Mouse (Mus musculus) lung, embryonic 14.5 days (tissue): ENCODE data around the gene Pbxip1. TPM values are rescaled to one million over a fixed set of nuclear protein-coding genes. Genes with fewer than 3 reads are reported as not detected.

Experiments
- ATAC-seq: fragments of 200-750 bp; cut with Nextera tagmentation; 2 replicates; pipeline ENCODE4 v1.8.0; 2017; ENCODE audit warnings: mild to moderate bottlenecking, moderate TSS enrichment, moderate library complexity; ENCODE audit not compliant: insufficient read depth
- DNase-seq: peaks from one replicate; pipeline ENCODE4 v3.0.0-alpha.2; 2015
- H3K27ac ChIP-seq: fragments of 300-500 bp; sonication (generic); 2 replicates; pipeline ENCODE4 v1.5.1; 2014; ENCODE audit warnings: low read depth, mild to moderate bottlenecking, moderate library complexity
- H3K27me3 ChIP-seq: fragments of 300-500 bp; sonication (generic); 2 replicates; pipeline ENCODE4 v1.6.1; 2014; ENCODE audit warnings: low read length, control low read depth; ENCODE audit not compliant: insufficient read depth
- H3K36me3 ChIP-seq: fragments of 300-500 bp; sonication (generic); 2 replicates; pipeline ENCODE4 v1.6.1; 2014; ENCODE audit warnings: control low read depth; ENCODE audit not compliant: insufficient read depth
- H3K4me1 ChIP-seq: fragments of 300-500 bp; sonication (generic); 2 replicates; pipeline ENCODE4 v1.6.1; 2014; ENCODE audit warnings: antibody characterized with exemption, control low read depth; ENCODE audit not compliant: insufficient read depth
- H3K4me2 ChIP-seq: fragments of 300-500 bp; sonication (generic); 2 replicates; pipeline ENCODE4 v1.6.1; 2014; ENCODE audit warnings: mild to moderate bottlenecking
- H3K4me3 ChIP-seq: fragments of 300-500 bp; sonication (generic); 2 replicates; pipeline ENCODE4 v1.5.1; 2014; ENCODE audit warnings: low read depth, low read length
- H3K9ac ChIP-seq: fragments of 300-500 bp; sonication (generic); 2 replicates; pipeline ENCODE4 v1.6.1; 2014
- H3K9me3 ChIP-seq: fragments of 300-500 bp; sonication (generic); 2 replicates; pipeline ENCODE4 v1.6.1; 2016; ENCODE audit warnings: low read depth, low read length, control low read depth
- CTCF ChIP-seq: IDR thresholded peaks from 2 replicates; pipeline ENCODE4 v1.5.1; 2016; ENCODE audit warnings: antibody characterized with exemption, low read depth
- WGBS: fragments of 180-500 bp; shearing (Covaris S2); extraction: QIAGEN DNeasy Blood & Tissue Kit; methylation state at CpG from one replicate; pipeline ENCODE4 v1.1.7; 2014; 5-methylcytosine and 5-hydroxymethylcytosine counted together
- polyA plus RNA-seq: library from polyadenylated mRNA; unstranded; fragments of >200 nt; fragmentation: Nextera tagmentation; extraction: Ambion mirVana; gene quantifications from 2 replicates; pipeline ENCODE4 v1.2.1, GENCODE M21; 2014

The Pbxip1 gene
- polyA plus RNA-seq, 1 experiment from 2014 or later = 13.6 TPM

DNA sequence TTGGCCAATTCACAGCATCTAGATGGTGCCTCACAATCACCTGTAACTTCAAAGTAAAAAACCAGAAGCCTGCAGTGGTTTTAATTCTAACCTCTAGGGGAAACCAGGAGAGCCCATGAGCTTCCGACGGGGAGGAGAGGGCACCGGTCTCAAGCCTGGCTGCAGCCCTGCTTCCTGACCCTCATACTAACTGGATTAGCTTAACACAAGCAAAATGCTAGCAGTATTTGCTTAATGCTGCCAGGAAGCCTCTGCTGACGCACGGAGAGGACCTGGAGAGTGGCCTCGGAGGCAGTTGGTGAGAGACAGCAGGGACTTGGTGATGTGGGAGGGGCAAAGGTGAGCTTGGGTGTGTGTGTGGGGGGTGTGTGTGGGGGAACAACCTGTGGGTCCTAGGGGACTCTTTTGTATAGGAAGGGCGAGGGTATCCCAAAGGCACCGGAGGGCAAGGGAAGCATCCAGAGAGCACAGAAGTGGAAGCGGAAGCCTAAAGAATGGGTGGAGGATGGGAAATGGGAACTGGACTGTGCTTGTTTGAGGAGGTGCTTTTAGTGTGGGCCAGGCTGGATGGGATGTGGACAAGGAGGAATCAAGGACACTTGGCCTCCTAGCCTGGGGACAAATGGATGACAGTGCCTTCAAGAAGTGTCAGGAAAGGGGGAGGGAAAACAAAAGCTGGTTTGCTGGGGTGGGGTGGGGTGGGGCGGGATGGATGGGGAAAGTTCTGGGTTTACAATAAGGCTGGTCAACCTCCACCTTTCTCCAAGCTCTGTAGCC lies 18.1 kb downstream of the Pbxip1 start, which contains the start of gene Pmvk:
TSS of gene Pmvk (plus strand) at position 141 of the 777 bp plus-strand sequence.
- Histone ChIP-seq H3K4me1 (0 out of 2 replicates have a peak, but pooled peaks cover 3% of the 10 kb centered on the region), H3K9me3 (no peaks in the 10 kb centered on the region), H3K9ac (no peak within 1 kb of the TSS), H3K27me3 (no peaks in the 10 kb centered on the region), H3K4me3 (no peak within 1 kb of the TSS), H3K36me3 (no peaks in the 10 kb centered on the region), H3K4me2 (0 out of 2 replicates have a peak within 1 kb of the TSS, but pooled peaks have one; percentile 10), H3K27ac (no peak within 1 kb of the TSS; the same call in 1 of the 2 replicates)
- TF ChIP-seq CTCF = no peak
- ATAC-seq (no peak), DNase-seq (no peak)
- 52% methylated on average over 10 of the region's 10 CpGs for WGBS

DNA sequence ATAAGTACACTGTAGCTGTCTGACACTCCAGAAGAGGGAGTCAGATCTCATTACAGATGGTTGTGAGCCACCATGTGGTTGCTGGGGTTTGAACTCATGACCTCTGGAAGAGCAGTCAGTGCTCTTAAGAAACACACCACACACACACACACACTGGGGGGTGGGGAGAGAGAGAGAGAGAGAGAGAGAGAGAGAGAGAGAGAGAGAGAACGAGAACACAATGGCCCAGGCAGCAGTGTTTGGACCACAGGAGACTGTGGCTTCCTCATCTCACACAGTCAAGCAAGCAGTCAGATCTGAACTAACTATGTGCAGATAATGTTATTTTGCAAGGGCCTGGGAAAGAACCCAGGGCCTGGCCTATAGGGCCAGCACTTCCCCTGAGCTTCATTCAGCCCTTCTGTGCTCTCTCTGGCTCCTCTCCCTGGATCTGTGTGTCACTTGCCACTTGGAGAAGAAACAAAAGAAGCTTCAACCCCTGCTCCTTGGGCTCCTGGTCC lies 19.3 kb downstream of the Pbxip1 start:
- no peaks in the 10 kb centered on the region for H3K27me3 ChIP-seq
- no peak for DNase-seq
- TF ChIP-seq CTCF = no peak
- no peak for ATAC-seq
- 0 out of 2 replicates have a peak, but pooled peaks cover 3% of the 10 kb centered on the region for H3K4me1 ChIP-seq
- H3K4me2 ChIP-seq = no peak overlapping the region
- H3K9me3 ChIP-seq = no peaks in the 10 kb centered on the region
- H3K9ac ChIP-seq = no peak overlapping the region
- no peaks in the 10 kb centered on the region for H3K36me3 ChIP-seq
- 31% methylated on average over 1 of the region's 1 CpGs for WGBS
- no peak overlapping the region for H3K4me3 ChIP-seq
- no peak overlapping the region for H3K27ac ChIP-seq

- peak; percentile 84 for DNase-seq
- peak; percentile 77 for TF ChIP-seq CTCF
- ATAC-seq = no peak
Observed at GRCm38 (mm10) chr3:89456726-89457665, 20.5 kb downstream of the Pbxip1 start.

GRCm38 (mm10) chr3:89458372-89458964 lies 22.0 kb downstream of the Pbxip1 start:
- 27% methylated on average over 13 of the region's 13 CpGs for WGBS
- H3K4me1 ChIP-seq = no peaks in the 10 kb centered on the region
- DNase-seq (no peak), ATAC-seq (peak; percentile 59)
- no peak for TF ChIP-seq CTCF
- no peaks in the 10 kb centered on the region for H3K36me3 ChIP-seq
- no peaks in the 10 kb centered on the region for H3K27me3 ChIP-seq
- no peak overlapping the region; the same call in 1 of the 2 replicates for H3K9ac ChIP-seq
- H3K27ac ChIP-seq = peak overlapping the region; percentile 79
- H3K9me3 ChIP-seq = no peaks in the 10 kb centered on the region
- peak overlapping the region; percentile 83 for H3K4me2 ChIP-seq
- H3K4me3 ChIP-seq = peak overlapping the region; percentile 57

More at GRCm38 (mm10) chr3:89456726-89457665, 20.5 kb downstream of the Pbxip1 start:
- no peaks in the 10 kb centered on the region for H3K36me3 ChIP-seq
- no peaks in the 10 kb centered on the region for H3K4me1 ChIP-seq
- 38% methylated on average over 10 of the region's 10 CpGs for WGBS
- H3K4me3 ChIP-seq = no peak overlapping the region
- H3K4me2 ChIP-seq = no peak overlapping the region
- no peak overlapping the region for H3K27ac ChIP-seq
- H3K9me3 ChIP-seq = no peaks in the 10 kb centered on the region
- no peak overlapping the region for H3K9ac ChIP-seq
- H3K27me3 ChIP-seq = no peaks in the 10 kb centered on the region

DNA sequence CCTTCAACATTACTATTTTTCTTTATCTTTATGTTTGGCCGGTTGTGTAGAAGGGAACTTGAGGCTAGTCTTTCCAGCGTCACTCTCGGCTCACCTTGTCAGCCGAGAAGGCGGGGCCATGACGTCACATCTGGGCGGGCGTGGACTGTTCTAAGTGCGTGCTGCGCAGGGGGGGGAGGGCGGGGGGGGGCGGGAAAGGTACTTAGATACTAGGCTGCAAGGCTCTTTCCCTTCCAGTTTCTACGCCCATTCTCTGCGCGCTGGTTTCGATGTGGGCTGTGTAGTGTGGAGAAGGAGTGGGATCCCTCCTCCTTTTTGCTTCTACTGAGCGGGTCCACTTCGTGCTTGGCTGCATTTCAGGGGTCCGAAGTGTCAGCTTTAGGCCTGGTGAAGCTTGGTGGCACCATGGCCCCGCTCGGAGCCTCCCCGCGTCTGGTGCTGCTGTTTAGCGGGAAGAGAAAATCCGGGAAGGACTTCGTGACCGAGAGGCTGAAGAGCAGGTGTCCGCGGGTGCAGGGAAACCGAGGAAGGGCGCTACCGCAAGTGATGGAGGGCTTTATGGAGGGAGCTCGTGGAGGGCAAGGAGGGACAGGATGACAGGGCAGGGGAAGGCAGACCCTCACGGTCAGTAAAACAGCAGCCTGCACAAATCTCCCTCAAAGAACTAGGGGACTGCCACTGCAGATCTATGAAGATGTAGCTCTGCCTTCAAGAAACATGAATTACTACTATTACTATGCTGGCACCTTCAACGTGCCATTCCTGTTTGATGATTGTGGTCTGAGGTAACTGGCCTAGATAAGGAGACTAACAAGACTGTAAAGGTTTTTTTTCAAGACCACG lies 22.7 kb downstream of the Pbxip1 start:
- no peaks in the 10 kb centered on the region for H3K4me1 ChIP-seq
- H3K4me2 ChIP-seq = peak overlapping the region; percentile 83
- peak overlapping the region; percentile 79 for H3K27ac ChIP-seq
- H3K9ac ChIP-seq = peak overlapping the region; percentile 66
- no peaks in the 10 kb centered on the region for H3K9me3 ChIP-seq
- no peak for TF ChIP-seq CTCF
- ATAC-seq (peak; percentile 91), DNase-seq (peak; percentile 96)
- 1% methylated on average over 35 of the region's 36 CpGs for WGBS
- peak overlapping the region; percentile 57 for H3K4me3 ChIP-seq
- no peaks in the 10 kb centered on the region for H3K36me3 ChIP-seq
- no peaks in the 10 kb centered on the region for H3K27me3 ChIP-seq

DNA sequence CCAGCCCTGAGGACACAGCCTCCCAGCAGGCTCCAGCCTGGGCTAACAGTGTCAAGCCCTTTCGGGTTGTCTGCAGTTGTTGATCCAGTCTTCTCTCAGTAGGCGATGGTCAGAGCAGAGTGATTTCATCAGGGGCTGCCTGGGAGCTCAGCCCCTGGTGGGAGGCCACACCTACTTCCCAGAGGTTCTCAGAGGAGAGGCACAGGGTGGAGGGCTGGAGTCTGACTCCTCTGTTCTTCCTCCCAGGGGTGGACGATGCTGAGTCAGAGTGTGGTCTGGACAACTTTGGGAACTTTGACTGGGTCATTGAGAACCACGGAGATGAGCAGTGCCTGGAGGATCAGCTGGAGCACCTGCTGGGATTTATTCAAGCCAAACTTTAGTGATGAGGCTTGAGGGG lies 31.8 kb downstream of the Pbxip1 start:
- Histone ChIP-seq H3K4me1 (no peaks in the 10 kb centered on the region), H3K27ac (no peak overlapping the region), H3K9ac (no peak overlapping the region), H3K36me3 (peaks cover 13% of the 10 kb centered on the region; the same call in 1 of the 2 replicates), H3K9me3 (no peaks in the 10 kb centered on the region), H3K4me3 (no peak overlapping the region), H3K4me2 (no peak overlapping the region), H3K27me3 (no peaks in the 10 kb centered on the region)
- no peak for TF ChIP-seq CTCF
- 53% methylated on average over 4 of the region's 4 CpGs for WGBS
- DNase-seq (no peak), ATAC-seq (no peak)
